Mouse (Mus musculus): ENCODE data around the gene Oaz1. TPM values are rescaled to one million over a fixed set of nuclear protein-coding genes. Genes with fewer than 3 reads are reported as not detected.

The Oaz1 gene
- 1,000 to 10,000 TPM; 2,247 to 2,345 TPM for polyA plus RNA-seq (2017; shearing (Covaris generic))

DNA sequence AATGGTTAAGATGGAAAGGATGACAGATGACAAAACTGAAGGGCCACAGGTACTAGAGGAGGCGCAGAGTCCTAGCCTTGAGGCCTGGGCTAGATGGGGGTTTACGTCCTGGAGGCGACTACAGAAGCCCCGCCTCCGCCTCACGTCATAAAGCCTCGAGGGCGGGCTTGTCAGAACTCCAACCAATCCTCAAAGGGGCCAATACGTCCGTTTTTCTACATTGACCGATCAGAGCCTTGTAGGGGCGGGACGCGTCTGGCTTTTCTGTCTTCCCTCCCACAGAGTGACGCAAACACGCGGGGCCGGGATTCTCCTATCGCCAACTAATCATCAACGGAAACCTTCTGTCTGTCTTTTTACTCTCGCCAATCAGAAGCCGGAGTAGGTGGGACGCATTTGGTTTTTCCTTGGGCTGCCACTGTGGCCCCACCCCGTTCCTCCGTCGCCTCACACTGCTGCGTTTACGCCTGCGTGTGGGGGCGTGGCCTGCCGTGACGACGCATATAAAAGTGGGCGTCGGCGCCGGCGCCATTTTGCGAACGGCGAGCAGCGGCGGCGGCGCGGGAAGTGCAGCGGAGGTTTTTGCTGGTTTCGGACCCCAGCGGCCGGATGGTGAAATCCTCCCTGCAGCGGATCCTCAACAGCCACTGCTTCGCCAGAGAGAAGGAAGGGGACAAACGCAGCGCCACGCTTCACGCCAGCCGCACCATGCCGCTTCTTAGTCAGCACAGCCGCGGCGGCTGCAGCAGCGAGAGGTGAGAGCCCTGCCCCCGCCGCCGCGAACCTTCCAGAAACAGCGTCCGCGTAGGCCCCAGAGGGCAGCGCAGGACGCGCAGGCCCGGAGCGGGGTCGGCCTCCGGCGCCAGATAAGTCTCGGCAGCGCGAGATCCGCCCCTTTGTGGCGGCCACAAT, at the start of gene Oaz1:
Gene Oaz1 (plus strand): TSS at position 506 of the 912 bp plus-strand sequence.

DNA sequence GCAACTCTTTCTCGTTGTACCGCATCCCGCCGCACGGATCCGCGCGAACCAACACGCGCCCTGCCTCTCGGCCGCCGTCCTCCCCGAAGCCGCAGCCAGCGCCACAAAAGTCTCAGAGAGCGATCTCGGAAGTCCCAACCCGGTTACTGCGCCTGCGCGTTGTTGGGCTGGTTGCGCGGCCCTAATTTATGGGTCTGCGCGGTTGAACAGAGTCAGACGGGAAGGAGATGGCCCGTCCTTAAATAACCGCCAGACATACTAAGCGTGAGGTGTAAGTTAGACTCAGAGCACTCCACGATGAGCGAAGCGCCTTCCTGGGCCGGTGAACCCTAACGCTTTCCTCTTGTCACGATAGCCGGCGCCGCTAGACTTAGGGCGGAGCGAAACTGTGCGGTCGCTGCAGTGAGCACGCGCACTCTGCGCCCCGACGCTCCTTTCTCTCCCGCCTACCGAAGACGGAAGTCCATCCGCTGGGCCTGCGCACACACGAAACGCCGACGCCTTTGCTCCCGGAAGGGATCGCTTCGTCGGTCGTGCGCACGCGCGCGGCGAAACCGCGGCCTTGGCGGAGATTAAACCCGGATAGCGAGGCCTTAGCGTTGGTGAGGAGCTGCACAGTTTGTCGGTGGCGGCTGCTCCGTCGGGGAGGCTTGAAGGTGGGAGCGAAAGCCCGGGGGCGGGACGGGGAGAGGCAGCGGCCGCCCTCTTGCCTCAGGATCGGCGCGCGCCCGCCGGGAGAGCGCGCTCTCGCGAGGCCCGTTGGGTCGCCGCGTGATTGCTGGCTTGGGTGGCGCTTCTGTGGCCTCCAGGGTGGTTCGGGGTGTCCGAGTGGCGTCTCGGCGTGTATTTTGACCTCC, 28.1 kb upstream of the Oaz1 start, which contains the start of the genes Sf3a2 and Plekhj1:
Gene Sf3a2 (plus strand): TSS at position 49 of the 857 bp plus-strand sequence.
Gene Plekhj1 (minus strand): TSS at position 477 of the 857 bp plus-strand sequence.

DNA sequence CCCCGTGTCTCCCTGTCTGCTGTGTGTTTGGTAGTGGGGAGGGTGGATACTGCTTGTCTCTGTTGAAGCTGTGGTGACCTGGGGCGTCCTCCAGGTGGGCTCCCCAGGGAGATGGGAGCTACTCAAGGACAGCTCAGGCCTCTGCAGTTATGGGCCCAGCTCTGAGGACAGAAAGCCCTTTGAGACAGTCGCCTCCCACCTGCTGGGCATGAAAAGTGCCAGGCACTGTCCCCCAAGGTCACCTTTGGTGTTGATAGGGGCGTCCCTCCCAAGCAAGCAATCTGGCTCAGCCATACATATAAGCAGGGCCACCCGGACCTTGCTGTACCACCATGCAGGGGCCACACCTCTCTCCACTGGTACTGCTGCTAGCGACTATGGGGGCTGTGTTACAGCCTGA, 21.5 kb upstream of the Oaz1 start, which contains the start of gene Amh:
Gene Amh (plus strand): TSS at position 328 of the 400 bp plus-strand sequence.

DNA sequence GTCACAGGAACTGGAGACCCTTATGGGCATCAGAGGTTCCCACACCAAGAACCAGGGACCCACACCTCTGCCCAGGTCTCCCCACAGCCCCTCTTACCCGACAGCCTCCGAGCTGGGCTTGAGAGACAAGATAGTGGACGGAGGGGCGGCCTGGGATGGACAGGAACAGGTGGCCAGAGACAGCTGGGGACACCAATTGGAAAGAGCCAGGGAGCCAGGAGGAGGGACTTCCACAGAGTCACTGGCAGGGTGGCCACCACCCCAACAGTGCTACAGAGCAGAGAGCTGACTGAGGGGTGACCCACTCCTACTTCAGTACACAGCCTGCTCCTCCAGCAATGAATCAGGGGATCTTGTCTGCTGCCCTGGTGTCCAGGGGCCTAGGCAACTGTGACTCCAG, 13.1 kb upstream of the Oaz1 start, which contains the start of gene Jsrp1:
Gene Jsrp1 (minus strand): TSS at position 133 of the 400 bp plus-strand sequence.

DNA sequence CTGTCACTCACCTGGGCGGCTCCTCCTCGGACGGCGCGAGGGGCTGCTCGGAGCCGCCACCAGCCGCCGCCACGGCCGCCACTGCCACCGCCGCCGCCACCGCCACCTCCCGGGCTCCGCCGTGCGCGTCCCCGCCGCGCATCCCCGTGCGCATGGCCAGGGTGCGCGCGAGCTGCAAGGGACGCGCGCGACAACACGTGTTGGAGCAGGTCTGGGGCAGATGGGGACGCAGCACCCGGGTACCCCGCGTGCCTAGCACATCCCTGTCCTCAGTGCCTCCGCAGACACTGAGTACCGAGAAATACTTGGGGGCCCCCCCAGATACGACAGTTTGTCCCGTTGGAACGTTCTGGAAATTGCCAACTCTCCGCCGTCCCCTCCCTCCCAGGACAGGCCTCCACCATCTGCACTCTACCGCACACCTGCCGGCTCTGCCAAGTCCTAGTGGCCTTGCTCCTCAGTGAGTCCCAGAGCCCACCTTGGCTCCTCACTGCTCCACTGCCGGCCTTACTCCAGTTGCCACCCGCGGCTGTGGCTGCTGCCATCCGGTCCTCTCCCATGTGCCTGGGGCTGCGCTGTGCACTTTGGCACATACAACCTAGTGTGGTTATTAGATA, 17.6 kb downstream of the Oaz1 start, which contains the start of gene Lingo3:
Gene Lingo3 (minus strand): TSS at position 109 of the 617 bp plus-strand sequence.

DNA sequence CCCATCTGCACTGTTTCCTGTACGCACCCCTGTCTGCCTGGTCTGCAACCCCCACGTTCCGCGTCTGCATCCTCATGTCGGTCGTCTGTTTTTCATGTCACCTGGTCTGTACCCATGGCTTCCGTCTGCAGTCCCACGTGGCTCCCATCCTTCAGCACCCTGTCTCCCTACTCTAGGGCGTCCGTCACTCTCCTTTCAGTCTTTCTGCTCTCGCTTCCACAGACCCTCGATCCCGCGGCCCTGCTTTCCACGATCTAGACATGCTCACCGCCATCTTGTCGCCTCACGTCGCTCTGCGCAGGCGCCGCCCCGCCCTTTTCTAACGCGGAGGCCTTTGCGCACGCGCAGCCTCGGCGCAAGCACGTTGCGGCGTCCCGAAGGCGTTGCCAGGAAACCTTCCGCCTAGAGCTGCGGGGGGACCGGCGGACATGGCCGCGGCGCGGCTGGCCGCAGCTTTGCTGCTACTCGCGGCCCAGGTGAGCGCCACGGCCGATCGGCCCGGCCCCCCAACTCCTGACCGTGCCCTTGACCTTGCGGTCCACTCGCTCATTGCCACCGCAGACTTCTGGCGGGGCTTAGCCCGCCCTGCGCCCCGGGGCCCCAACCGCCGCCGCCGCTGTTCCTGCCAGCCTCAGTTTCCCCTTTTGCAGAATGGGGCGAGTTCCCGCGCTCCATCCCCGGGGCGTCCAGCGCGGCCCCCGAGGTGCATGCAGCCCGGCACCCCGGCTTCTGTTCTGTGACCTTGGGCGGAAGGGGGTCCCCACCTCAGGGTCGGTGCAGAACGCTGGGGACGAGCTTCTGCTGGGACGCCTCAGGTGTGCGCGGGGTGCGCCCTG, 28.7 kb downstream of the Oaz1 start, which contains the start of the genes Lsm7 and Sppl2b:
Gene Lsm7 (minus strand): TSS at position 297 of the 836 bp plus-strand sequence.
Gene Sppl2b (plus strand): TSS at position 363 of the 836 bp plus-strand sequence.

DNA sequence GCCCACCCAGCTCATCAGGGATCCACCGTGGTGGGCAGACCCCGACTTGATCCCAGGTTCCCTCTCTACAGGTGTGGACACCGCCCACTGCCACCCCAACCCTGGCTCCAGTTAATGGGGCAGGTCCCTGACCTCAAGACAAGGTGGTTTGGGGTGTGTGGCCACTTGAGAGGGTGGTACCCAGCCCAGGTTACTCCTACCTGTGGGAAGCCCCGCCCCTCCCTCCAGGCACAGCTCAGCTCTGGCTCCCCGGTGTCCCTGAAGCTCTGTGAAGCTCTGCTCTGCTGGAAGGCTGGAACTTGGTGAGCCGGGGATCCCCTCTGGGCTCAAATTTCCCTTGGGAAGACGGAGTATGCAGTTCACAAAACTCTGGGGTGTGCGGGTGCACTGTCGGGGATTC, 45.1 kb downstream of the Oaz1 start, which contains the start of gene Tmprss9:
Gene Tmprss9 (plus strand): TSS at position 268 of the 400 bp plus-strand sequence.

Other genes with a start within 250 kb of the Oaz1 start
- 10 to 100 TPM in 1 of 2 experiments, 1 to 10 TPM in 1; 7.3 to 11.4 TPM for gene Klf16, start 249.3 kb upstream of the Oaz1 start, polyA plus RNA-seq (2017; shearing (Covaris generic))
- gene Abhd17a, start 236.3 kb upstream of the Oaz1 start, polyA plus RNA-seq (2017; shearing (Covaris generic)), result 100 to 1,000 TPM; 169 to 195 TPM
- gene Scamp4, start 223.8 kb upstream of the Oaz1 start, polyA plus RNA-seq (2017; shearing (Covaris generic)), result 100 to 1,000 TPM in 1 of 2 experiments, 10 to 100 TPM in 1; 96.4 to 124 TPM
- 1 to 10 TPM; 4.7 to 6.4 TPM for gene Adat3, start 223.8 kb upstream of the Oaz1 start, polyA plus RNA-seq (2017; shearing (Covaris generic))
- gene Gm49322, start 220.6 kb upstream of the Oaz1 start, polyA plus RNA-seq (2017; shearing (Covaris generic)), result 10 to 100 TPM in 1 of 2 experiments, 1 to 10 TPM in 1; 6.5 to 15.3 TPM
- 100 to 1,000 TPM; 228 to 252 TPM for gene Csnk1g2, start 203.8 kb upstream of the Oaz1 start, polyA plus RNA-seq (2017; shearing (Covaris generic))
- 10 to 100 TPM; 20.1 to 27.7 TPM for gene Btbd2, start 169.6 kb upstream of the Oaz1 start, polyA plus RNA-seq (2017; shearing (Covaris generic))
- gene Mknk2, start 148.5 kb upstream of the Oaz1 start, polyA plus RNA-seq (2017; shearing (Covaris generic)), result 100 to 1,000 TPM; 110 to 242 TPM
- gene Mob3a, start 124.7 kb upstream of the Oaz1 start, polyA plus RNA-seq (2017; shearing (Covaris generic)), result 100 to 1,000 TPM; 213 to 321 TPM
- 100 to 1,000 TPM; 121 to 131 TPM for gene Izumo4, start 124.5 kb upstream of the Oaz1 start, polyA plus RNA-seq (2017; shearing (Covaris generic))
- 10 to 100 TPM; 38.5 to 75.7 TPM for gene Ap3d1, start 84.4 kb upstream of the Oaz1 start, polyA plus RNA-seq (2017; shearing (Covaris generic))
- 10 to 100 TPM; 14.8 to 15.7 TPM for gene Dot1l, start 71.5 kb upstream of the Oaz1 start, polyA plus RNA-seq (2017; shearing (Covaris generic))
- gene Sf3a2, start 28.5 kb upstream of the Oaz1 start, polyA plus RNA-seq (2017; shearing (Covaris generic)), result 10 to 100 TPM; 64.0 to 79.5 TPM
- 100 to 1,000 TPM; 224 to 242 TPM for gene Plekhj1, start 28.0 kb upstream of the Oaz1 start, polyA plus RNA-seq (2017; shearing (Covaris generic))
- gene Amh, start 21.4 kb upstream of the Oaz1 start, polyA plus RNA-seq (2017; shearing (Covaris generic)), result not detected
- gene Jsrp1, start 13.2 kb upstream of the Oaz1 start, polyA plus RNA-seq (2017; shearing (Covaris generic)), result under 1 TPM in 1 of 2 experiments, not detected in 1; 0.53 TPM
- under 1 TPM in 1 of 2 experiments, not detected in 1; 0.21 TPM for gene Lingo3, start 17.4 kb downstream of the Oaz1 start, polyA plus RNA-seq (2017; shearing (Covaris generic))
- 100 to 1,000 TPM; 151 to 243 TPM for gene Lsm7, start 28.6 kb downstream of the Oaz1 start, polyA plus RNA-seq (2017; shearing (Covaris generic))
- 10 to 100 TPM; 20.9 to 29.3 TPM for gene Sppl2b, start 28.6 kb downstream of the Oaz1 start, polyA plus RNA-seq (2017; shearing (Covaris generic))
- under 1 TPM in 1 of 2 experiments, not detected in 1; 0.05 TPM for gene Tmprss9, start 45.2 kb downstream of the Oaz1 start, polyA plus RNA-seq (2017; shearing (Covaris generic))
- gene Timm13, start 74.3 kb downstream of the Oaz1 start, polyA plus RNA-seq (2017; shearing (Covaris generic)), result 100 to 1,000 TPM; 213 to 220 TPM
- gene Lmnb2, start 91.6 kb downstream of the Oaz1 start, polyA plus RNA-seq (2017; shearing (Covaris generic)), result 10 to 100 TPM in 1 of 2 experiments, 1 to 10 TPM in 1; 7.6 to 12.9 TPM
- gene Gadd45b, start 103.4 kb downstream of the Oaz1 start, polyA plus RNA-seq (2017; shearing (Covaris generic)), result 10 to 100 TPM; 40.6 to 80.6 TPM
- gene Gng7, start 188.3 kb downstream of the Oaz1 start, polyA plus RNA-seq (2017; shearing (Covaris generic)), result under 1 TPM in 1 of 2 experiments, not detected in 1; 0.28 TPM
- under 1 TPM in 1 of 2 experiments, not detected in 1; 0.54 TPM for gene Diras1, start 199.0 kb downstream of the Oaz1 start, polyA plus RNA-seq (2017; shearing (Covaris generic))
- gene Slc39a3, start 210.8 kb downstream of the Oaz1 start, polyA plus RNA-seq (2017; shearing (Covaris generic)), result 10 to 100 TPM; 13.9 to 14.7 TPM
- gene Sgta, start 233.5 kb downstream of the Oaz1 start, polyA plus RNA-seq (2017; shearing (Covaris generic)), result 10 to 100 TPM; 79.3 to 94.4 TPM
- gene Thop1, start 243.4 kb downstream of the Oaz1 start, polyA plus RNA-seq (2017; shearing (Covaris generic)), result 1 to 10 TPM; 6.0 to 8.7 TPM